Mouse (Mus musculus): ENCODE measurements around the gene Gjc2. TPM values are rescaled to one million over a fixed set of nuclear protein-coding genes. Genes with fewer than 3 reads are reported as not detected.
A peak's percentile ranks its signal among the peaks of the same experiment; 100 is the strongest.

Gene Gjc2
- polyA plus RNA-seq, 1 experiment: 1.4 TPM

DNA sequence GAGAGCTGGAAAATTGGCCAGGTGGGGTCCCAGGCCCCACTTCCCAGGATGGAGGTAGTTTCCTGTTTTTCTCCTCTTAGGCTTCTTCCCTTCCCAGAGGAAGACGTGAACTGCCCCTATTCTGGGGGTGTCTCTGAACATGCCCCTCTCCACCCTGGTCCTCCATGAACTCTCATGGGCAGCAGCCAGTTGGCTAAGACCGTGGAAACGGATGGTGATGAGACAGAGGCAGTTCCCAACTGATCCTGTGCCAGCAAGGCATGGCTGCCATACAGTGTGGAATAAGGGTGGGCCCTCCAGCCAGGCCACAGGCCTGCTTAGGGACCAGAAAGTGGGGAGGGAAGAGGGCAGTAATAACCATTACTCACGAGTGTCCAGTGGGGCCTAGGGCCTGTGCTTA is 12.5 kb downstream of the Gjc2 start:
- Histone ChIP-seq H3K27ac (ENCODE audit: insufficient read depth, low read depth, low read length) (no peak overlapping the region), H3K27me3 (replicated peaks; ENCODE audit: control insufficient read depth, insufficient read depth, low read length) (no peaks in the 10 kb centered on the region), H3K36me3 (ENCODE audit: control insufficient read depth, insufficient read depth, low read length) (no peaks in the 10 kb centered on the region), H3K4me1 (ENCODE audit: control insufficient read depth, insufficient read depth, low read length) (no peaks in the 10 kb centered on the region), H3K4me3 (ENCODE audit: insufficient read depth, low read depth, low read length) (no peak overlapping the region)
- DNase-seq: no peak
- TF ChIP-seq POLR2A (IDR thresholded peaks at IDR 0.05; ENCODE audit: low read depth, low read length) (no peak), CTCF (conservative IDR thresholded peaks at IDR 0.05; ENCODE audit: insufficient read depth, insufficient read length, low read depth, low read length) (no peak)
- 76% methylated on average over 4 of the region's 4 CpGs for WGBS

DNA sequence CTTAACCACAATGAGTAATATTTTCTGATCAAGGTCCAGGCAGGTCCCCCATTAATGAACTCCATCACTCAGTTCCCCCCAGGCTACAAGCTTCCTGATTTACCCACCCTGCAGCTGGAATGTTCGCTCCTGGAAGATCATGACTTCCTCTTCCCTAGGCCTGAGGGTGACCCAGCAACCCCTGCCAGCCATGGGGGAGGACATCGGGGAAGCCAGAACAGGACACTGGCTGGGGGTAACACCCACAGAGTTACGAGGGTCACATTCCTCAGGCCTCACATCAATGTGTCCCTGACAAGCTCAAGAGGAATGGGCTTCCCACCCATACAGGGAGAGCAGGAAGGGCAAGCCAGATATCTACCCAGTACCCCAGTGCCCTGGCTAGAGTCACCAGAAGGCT is 13.2 kb downstream of the Gjc2 start:
- H3K4me3 ChIP-seq (ENCODE audit: insufficient read depth, low read depth, low read length): no peak overlapping the region
- H3K27me3 ChIP-seq (replicated peaks; ENCODE audit: control insufficient read depth, insufficient read depth, low read length): no peaks in the 10 kb centered on the region
- TF ChIP-seq POLR2A (IDR thresholded peaks at IDR 0.05; ENCODE audit: low read depth, low read length): no peak
- no peak for TF ChIP-seq CTCF (conservative IDR thresholded peaks at IDR 0.05; ENCODE audit: insufficient read depth, insufficient read length, low read depth, low read length)
- H3K36me3 ChIP-seq (ENCODE audit: control insufficient read depth, insufficient read depth, low read length): no peaks in the 10 kb centered on the region
- WGBS: 48% methylated on average over 3 of the region's 3 CpGs
- H3K4me1 ChIP-seq (ENCODE audit: control insufficient read depth, insufficient read depth, low read length): no peaks in the 10 kb centered on the region
- peak; percentile 10 for DNase-seq
- no peak overlapping the region for H3K27ac ChIP-seq (ENCODE audit: insufficient read depth, low read depth, low read length)

DNA sequence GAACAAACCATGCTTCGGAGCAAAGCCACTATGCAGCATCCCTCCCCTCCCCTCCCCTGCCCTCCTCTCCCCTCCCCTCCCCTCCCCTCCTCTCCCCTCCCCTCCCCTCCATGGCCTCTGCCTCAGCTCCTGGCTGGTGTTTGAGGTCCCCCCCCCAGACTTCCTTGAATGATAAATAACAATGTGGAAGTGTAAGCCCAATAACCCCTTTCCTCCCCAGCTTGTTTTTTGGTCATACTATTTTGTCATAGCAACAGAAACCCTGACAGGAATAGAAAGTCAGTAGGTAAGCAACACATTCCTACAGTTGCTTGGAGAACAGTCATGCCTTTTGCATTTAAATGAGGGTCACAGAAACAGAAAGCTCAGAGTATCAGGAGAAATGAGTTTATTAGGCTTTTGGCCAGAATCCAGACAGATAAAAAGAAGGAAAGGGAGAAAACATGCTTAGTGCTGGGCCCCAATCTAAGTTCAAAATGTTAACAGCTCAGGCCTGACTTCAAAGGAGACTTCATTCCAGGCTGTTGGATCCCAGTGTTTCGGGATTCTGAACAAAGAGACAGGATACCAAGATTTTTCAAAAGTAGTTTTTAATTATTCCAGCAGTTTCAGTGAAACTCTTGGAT is 17.3 kb downstream of the Gjc2 start:
- DNase-seq: peak; percentile 35
- H3K4me1 ChIP-seq (ENCODE audit: control insufficient read depth, insufficient read depth, low read length): peaks cover 5% of the 10 kb centered on the region; the same call in 1 of the 2 replicates
- no peak overlapping the region for H3K4me3 ChIP-seq (ENCODE audit: insufficient read depth, low read depth, low read length)
- no peak for TF ChIP-seq CTCF (conservative IDR thresholded peaks at IDR 0.05; ENCODE audit: insufficient read depth, insufficient read length, low read depth, low read length)
- no peak for TF ChIP-seq POLR2A (IDR thresholded peaks at IDR 0.05; ENCODE audit: low read depth, low read length)
- H3K27me3 ChIP-seq (replicated peaks; ENCODE audit: control insufficient read depth, insufficient read depth, low read length): no peaks in the 10 kb centered on the region
- 0 out of 2 replicates have a peak overlapping the region, but pooled peaks have one; percentile 54 for H3K27ac ChIP-seq (ENCODE audit: insufficient read depth, low read depth, low read length)
- WGBS: 52% methylated on average over 2 of the region's 2 CpGs
- H3K36me3 ChIP-seq (ENCODE audit: control insufficient read depth, insufficient read depth, low read length): no peaks in the 10 kb centered on the region

DNA sequence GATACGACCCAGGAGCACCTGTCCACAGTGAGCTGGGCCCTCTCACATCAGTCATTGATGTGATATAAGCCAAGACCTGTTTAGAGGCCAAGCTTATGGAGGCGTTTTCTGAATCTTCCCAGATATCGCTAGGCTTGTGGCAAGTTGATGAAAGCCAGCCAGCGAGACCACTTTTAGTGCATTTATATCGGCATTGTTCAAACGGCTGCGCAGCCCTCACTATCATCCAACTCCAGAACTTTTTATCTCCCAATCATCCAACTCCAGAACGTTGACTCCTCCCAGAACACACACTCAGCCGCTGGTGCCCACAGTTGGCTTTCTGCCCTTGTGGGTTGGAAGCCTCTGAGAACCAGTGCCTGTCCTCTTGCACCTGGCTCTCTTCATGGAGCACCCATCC is 18.6 kb downstream of the Gjc2 start:
- peaks cover 5% of the 10 kb centered on the region; the same call in 1 of the 2 replicates for H3K4me1 ChIP-seq (ENCODE audit: control insufficient read depth, insufficient read depth, low read length)
- TF ChIP-seq CTCF (conservative IDR thresholded peaks at IDR 0.05; ENCODE audit: insufficient read depth, insufficient read length, low read depth, low read length) (no peak), POLR2A (IDR thresholded peaks at IDR 0.05; ENCODE audit: low read depth, low read length) (no peak)
- H3K4me3 ChIP-seq (ENCODE audit: insufficient read depth, low read depth, low read length): no peak overlapping the region
- peak overlapping the region; percentile 99 for H3K27ac ChIP-seq (ENCODE audit: insufficient read depth, low read depth, low read length)
- DNase-seq: no peak
- no peaks in the 10 kb centered on the region for H3K36me3 ChIP-seq (ENCODE audit: control insufficient read depth, insufficient read depth, low read length)
- WGBS: 88% methylated on average over 9 of the region's 9 CpGs
- no peaks in the 10 kb centered on the region for H3K27me3 ChIP-seq (replicated peaks; ENCODE audit: control insufficient read depth, insufficient read depth, low read length)

DNA sequence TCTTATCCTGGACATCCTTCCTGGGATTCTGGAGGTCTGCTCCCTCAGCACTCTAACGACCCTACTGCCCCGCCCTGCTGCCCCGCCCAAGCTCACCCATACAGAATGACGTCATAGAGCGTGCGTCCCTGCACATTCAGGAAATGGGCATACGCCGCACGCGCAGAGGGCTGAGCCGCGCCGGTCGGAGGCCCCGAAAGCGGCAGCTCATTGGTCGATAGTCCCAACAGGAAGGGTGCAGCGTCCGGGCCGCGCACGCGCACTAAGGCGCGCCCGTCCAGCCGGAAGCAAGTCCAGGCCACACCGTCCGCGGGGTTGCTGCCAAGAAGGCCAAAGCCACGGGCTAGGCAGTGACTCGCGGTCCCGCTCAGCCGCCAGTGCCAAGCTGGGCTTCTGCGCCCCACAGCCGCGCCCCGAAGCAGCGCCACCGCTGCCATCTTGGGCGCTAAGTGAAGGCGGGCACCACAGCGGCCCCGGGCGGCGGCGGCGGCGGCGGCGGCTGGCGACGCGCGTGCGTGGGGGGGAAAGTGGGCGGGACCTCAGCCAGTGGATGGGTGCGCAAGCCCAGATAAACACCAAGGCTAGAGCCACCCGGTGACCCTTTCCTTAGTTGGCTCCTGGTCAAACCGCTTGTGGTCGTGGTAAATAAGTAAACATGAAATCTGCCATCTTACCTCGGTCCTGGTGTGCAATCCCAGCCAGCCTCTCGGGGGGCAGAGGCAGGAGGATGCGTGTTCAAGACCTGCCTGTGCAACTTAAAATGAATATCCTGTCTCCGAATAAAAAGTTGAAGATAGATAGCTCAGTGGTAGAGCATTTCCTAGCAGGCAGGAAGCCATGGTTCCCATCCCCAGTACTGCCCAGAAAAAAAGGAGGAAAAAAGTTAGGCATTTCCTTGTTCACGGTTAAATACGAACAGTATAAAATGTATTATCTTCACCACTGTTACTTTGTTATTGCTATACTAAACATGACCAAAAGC is 19.5 kb downstream of the Gjc2 start, which contains the start of gene Iba57:
TSS of gene Iba57 (minus strand) at position 485 of the 982 bp plus-strand sequence.
- peak within 1 kb of the TSS; percentile 99 for H3K27ac ChIP-seq (ENCODE audit: insufficient read depth, low read depth, low read length)
- no peaks in the 10 kb centered on the region for H3K36me3 ChIP-seq (ENCODE audit: control insufficient read depth, insufficient read depth, low read length)
- peak; percentile 99 for DNase-seq
- 3% methylated on average over 67 of the region's 68 CpGs for WGBS
- no peaks in the 10 kb centered on the region for H3K27me3 ChIP-seq (replicated peaks; ENCODE audit: control insufficient read depth, insufficient read depth, low read length)
- peaks cover 5% of the 10 kb centered on the region; the same call in 1 of the 2 replicates for H3K4me1 ChIP-seq (ENCODE audit: control insufficient read depth, insufficient read depth, low read length)
- no peak for TF ChIP-seq POLR2A (IDR thresholded peaks at IDR 0.05; ENCODE audit: low read depth, low read length)
- TF ChIP-seq CTCF (conservative IDR thresholded peaks at IDR 0.05; ENCODE audit: insufficient read depth, insufficient read length, low read depth, low read length): no peak
- H3K4me3 ChIP-seq (ENCODE audit: insufficient read depth, low read depth, low read length): peak within 1 kb of the TSS; percentile 86

DNA sequence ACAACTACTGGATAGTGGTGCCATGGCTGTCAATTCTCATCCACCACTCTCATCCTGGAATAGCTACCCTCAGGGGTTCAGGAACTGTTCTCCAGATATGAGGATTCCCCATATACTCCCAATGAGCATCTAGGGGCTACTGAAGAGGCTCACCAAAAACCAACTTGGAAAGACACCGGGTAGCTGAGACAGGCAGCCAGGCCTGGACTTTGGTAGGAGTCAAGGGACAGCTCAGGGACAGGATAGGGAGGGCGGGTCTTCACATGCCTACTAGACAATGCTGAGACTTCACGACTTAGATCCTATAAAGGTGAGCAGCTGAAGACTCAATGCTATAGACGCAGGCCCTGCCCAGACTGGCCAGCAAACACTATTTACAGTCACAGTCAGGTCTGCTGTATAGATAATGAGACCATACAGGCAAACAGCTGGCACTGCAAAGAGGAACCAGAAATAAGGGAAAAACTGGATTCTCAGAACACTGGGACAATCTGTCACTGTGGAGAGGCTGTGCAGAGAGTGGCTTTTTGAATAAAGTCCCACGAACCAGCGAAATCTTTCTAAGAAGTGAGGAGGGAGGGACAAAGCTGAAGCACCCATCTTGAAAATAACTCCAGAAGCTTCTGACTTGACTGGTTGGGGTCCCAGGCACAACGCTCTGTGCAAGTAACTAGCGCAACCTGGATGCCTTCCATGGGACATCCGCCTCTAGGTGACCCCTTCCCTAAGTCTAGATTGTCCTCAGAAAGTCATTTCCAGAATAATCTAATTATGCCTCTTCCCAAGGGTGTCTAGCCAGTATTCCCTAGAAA is 20.4 kb downstream of the Gjc2 start:
- Histone ChIP-seq H3K27me3 (replicated peaks; ENCODE audit: control insufficient read depth, insufficient read depth, low read length) (no peaks in the 10 kb centered on the region), H3K27ac (ENCODE audit: insufficient read depth, low read depth, low read length) (peak overlapping the region; percentile 72), H3K4me3 (ENCODE audit: insufficient read depth, low read depth, low read length) (peak overlapping the region; percentile 44), H3K36me3 (ENCODE audit: control insufficient read depth, insufficient read depth, low read length) (no peaks in the 10 kb centered on the region), H3K4me1 (ENCODE audit: control insufficient read depth, insufficient read depth, low read length) (peaks cover 5% of the 10 kb centered on the region; the same call in 1 of the 2 replicates)
- DNase-seq: peak; percentile 23
- TF ChIP-seq CTCF (conservative IDR thresholded peaks at IDR 0.05; ENCODE audit: insufficient read depth, insufficient read length, low read depth, low read length): no peak
- 47% methylated on average over 9 of the region's 9 CpGs for WGBS

All from kidney, adult 2 months (tissue).